Mouse (Mus musculus) forelimb bud, embryonic 11.5 days (tissue): ENCODE results near the gene Astn2.
A peak's percentile ranks its signal among the peaks of the same experiment; 100 is the strongest.

Experiments used
- DNase-seq: peaks from one replicate; pipeline ENCODE4 v3.0.0-alpha.2; 2012; ENCODE audit warnings: low read depth, low spot score

The Astn2 gene

DNA sequence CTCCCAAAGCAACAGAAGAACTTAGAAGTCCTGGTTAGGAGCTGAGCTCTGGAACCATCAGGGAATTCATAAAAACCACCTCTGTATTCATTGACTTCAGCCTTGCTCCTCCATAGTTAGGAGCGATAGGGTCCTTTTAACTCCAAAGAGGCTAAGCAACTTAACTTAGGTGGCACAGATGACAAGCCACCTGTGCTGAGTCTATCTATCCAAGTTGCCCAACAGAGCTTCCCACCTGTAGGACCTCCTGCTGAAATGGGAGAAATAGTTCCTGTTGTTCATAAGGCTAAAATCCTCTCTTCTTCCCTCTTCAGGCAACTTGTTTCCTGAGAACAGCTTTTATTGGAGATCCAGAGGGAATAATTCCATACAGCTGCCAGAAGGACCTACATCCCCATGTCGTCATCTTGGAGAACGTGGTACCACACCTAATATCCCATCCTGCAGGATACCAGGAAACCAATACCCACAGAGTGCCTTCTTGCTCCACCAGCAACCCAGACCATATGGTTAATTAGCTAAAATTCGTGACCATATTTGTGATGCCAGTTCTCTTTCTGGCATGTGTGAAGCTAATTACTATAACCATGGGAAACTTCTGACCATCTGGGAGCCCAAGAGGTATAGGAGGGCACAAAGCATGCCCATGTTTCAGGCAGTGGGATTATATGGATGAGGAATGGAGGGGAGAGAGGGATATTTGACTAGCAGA is 730.0 kb downstream of the Astn2 start:
- no peak for DNase-seq

DNA sequence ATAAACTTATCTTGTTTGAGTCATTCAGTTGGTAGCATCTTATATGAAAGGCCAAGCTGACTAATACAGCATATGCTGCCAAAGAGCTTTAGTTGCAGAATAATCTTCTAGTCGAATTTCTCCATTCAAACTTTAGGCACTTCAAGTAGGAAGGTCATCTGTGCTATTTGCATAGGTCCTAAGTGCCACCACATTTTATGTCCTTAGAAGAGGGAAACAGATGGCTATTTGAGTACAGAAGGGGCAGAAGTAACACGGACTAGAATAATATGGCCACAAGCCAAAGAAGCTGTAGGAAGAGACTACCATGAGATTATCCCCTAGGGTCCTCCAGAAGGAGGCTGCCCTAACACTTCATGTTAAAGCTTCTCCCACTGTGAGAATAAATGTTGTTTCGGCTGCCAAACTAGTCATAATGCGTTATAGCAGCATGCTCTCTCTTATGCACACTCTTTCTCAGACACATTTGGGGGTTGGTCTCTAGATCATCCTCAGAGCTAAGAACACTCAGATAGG is 730.9 kb downstream of the Astn2 start:
- DNase-seq, result no peak

DNA sequence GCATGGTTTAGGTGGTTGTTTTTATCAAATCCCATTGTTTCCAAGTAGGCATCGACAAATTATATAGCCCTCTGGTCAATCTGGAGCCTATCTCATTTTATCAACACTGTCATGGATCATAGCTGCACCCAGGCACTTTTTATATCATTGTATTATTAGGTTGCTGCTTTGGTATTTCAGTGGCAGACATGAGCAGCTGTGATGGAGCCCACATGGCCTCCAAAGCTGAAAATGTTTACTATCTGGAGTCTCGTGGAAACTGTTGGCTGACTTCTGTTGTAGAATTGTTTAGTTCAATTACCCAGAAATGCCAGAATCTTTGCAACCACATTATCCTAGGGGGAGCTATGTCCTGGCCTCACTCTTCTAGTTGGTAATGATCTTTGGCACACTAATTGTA is 732.1 kb downstream of the Astn2 start:
- no peak for DNase-seq

DNA sequence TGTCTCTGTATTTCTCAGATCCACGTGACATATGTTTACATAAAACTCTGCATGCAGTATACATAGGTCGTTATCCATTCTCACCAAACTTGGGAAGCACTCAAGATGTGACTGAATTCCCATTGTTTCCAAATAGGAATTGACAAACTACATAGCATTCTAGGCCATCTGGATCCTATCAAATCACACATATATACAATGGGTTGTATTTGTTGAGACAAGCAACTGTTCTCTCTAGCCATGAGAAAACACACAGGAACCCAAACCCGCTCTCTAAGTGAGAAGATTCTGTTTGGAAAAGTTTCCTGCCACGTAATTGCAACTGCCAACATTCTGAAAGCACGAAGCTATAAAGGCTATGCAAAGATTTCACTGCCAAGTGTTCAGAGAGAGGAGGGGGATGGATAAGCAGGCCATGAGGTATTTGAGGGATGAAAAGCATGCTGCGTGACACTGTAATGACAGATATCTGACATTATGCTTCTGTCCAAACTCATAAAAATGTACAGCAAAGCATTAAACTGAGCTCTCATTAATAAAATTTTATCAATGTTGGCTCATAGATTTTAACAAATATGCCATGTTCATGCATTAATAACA is 732.7 kb downstream of the Astn2 start:
- no peak for DNase-seq

DNA sequence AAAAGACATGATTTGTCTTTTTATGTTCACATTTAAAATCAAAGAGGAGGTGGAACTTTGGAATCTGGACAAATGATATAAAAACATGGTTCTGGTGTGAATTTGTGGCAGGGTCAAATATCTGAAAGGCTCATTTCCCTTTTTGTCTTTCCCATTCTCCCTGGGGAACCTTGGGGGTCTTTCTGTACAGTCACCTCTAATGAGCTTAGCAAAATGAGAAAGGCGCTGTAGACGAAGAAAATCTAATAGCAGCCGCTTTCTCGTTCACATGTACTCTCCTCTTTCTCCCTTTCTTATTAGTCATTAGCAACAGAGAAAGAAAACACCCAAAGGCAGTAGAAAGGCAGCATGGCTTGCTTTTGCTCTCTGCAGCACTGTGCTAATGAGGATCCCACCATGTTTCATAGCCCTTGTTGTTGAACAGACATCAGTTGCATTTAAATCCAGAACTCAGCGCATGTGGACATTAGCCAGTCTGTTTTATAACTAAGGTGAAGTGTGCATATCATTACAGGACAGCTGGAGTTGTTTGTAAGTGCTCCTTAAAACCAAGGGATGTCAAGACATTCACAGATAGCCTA is 737.3 kb downstream of the Astn2 start:
- DNase-seq, result no peak

DNA sequence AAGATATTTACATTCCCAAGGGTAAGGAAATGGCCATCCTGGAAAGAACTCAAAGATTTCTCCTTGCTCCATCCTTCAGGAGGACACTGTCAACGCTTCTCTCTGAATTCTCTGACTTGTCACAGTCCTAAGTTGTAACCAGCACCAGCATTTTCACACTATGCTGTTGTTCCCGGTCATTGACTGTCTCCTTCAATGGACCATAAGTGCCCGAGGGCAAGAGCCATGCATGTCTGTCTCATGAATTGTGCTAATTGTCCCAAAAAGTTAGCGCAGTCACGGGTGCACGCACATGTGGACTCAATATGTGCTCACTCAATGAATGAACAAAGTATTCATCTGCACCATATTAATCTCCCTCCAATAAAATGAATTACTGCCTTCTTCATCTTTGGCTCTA is 741.2 kb downstream of the Astn2 start:
- no peak for DNase-seq

DNA sequence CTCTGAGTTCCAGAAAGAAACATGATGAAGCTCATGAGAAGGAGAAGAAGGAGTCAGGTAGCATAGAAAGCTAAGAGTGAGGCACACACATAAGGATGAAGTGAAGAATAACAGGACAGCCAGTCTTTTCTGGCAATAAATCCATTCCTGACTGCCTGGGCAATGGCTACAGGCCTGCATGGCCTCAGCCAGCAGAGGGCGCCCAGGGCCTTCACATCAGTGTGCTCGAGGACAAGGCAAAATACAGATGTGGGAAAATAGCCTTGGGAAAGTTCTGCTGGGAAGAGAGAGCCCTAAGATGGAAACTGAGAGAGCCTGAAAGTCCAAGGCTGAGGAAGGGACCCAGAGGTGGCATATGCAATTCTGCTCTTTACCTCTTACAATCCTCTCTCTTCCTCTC is 749.7 kb downstream of the Astn2 start:
- peak; percentile 80 for DNase-seq

DNA sequence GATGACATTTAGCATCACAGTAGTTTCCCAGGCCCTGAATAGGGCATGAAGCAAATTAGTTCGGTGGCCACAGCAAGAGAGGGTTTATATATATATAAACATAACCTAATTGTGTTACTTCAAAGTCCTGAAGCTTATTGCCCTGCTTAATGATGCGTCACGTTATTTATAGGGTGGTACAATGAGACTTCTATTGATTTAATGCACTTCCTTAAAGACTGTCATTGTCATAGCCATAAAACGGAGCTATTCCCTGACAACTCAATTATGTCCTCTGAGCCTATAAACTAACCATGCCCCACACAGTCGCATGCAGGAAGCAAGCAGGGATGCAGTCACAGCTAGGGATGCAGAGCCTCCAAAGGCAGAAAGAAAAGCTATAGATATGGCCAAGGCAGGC is 761.8 kb downstream of the Astn2 start:
- peak; percentile 62 for DNase-seq

DNA sequence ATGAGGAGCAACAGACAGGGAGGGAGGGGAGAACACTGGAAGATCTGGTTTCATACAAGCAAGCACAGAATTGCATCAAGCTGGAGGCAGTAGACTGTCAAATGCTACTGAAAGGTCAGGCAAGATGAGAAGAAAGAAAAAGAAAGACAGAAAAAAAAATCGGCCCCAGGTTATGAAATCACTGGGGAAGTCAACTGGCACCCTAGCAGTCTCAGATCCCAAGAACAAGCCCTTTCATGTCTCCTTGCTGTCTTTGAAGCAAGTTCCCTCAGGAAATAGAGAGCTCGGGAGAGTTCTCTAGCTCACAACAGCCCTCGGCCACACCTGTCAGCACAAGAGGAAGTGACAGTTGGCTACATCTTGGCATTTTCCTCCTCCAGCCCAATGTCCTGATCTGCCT is 766.2 kb downstream of the Astn2 start:
- no peak for DNase-seq

DNA sequence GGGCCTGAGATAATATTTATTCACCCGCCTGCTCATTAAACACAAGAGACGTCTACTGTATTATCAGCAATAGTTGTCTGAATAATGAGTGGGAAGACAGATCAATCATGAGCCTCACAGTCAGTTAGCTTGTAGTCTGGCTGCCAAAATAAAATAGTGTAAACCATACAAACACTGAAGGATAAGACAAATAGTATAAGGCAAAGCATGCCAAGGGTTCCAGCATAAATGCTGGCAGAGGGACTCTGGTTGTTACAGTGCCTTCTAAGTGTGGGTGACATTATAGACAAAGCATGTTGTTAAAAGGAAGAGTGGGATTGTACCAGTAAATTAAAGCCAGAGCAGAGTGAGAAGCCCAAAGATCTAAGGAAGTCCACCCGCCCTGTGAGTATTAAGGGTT is 784.3 kb downstream of the Astn2 start:
- no peak for DNase-seq

DNA sequence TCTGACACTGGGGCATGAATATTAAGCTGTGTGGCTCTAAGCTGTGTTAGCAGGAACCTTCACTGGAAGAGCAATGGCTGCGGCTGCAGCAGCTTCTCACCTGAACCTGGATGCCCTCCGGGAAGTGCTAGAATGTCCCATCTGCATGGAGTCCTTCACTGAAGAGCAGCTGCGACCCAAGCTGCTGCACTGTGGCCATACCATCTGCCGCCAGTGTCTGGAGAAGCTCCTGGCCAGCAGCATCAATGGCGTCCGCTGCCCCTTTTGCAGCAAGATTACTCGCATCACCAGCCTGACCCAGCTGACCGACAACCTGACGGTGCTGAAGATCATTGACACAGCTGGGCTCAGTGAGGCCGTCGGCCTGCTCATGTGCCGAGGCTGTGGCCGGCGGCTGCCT is 791.3 kb downstream of the Astn2 start:
- no peak for DNase-seq

DNA sequence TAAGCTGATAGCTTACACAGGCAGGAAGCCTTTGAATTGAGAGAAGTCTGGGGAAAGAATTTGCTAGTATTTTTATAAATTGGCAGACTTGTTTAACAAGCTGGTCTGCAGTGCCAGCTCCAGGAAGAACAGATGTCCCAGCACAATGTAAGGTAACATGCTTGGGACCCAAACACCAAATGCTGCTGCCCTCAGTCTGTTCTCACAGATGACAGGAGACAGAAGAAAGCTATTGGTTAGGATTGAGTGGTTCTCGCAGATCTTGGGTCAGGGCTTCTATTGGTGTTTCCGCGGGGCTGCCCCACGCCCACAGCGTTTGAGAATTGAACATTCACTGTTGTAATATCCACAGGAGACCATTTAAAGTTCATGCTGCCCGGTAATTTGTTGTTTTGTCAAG is 793.5 kb downstream of the Astn2 start:
- no peak for DNase-seq

DNA sequence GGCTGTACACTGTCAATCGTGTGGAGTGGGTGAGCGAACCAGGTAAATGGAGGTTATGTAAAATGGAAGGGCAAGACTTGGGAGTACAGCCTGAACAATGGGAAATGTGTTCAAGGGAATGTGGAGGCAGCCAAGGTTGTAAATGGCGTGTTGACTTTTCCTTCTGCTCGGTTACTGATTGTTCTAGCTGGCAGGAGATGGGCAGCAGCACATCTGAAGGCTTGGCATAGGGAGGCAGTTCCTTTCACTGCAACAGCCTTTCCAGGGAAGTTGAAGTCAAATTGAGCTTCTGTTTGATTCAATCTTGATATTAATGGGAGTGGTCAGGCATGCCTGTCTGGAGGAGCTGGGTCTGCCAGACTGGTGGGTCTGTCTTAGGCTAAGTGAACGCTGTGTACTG is 794.1 kb downstream of the Astn2 start:
- DNase-seq, result no peak

DNA sequence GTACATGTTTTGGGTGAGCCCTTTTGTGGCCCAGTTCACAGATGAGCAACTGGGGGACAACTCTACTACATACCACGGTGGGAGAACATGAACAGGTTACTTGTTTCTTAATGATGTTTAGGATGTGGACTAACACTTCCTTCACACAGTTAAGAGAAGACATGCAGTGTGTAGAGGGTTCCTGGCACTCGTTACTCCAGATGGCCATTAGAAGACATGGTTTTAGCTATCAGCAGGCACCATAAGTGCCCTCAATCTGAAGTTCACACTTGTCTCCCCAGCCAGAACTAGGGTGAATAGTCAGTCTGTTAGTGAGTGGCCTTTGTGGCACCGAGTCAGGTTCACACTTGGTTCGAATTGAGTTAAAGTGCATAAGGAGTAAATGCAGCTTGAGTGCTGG is 796.3 kb downstream of the Astn2 start:
- DNase-seq, result no peak

DNA sequence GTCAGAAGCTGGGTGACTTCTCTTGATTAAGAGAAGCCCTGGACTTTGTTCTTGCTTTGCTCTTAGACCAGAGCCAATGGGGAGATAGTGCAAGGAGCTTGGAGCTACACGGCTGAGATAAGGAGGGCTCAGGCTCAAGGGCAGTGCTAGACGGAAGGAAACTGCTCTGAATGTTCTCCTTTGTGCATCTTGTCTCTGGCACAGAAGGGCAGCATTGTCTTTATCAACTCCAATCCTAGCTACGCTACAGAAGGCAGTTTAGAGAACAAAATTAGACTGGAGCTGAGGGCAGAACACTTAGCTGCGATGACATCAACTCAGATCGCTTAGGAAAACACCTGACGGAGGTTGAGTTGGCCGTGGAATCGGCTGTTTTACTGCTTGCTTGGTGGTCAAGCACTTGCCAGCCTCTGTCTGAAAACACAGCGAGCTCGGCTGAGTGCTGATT is 797.2 kb downstream of the Astn2 start:
- no peak for DNase-seq

DNA sequence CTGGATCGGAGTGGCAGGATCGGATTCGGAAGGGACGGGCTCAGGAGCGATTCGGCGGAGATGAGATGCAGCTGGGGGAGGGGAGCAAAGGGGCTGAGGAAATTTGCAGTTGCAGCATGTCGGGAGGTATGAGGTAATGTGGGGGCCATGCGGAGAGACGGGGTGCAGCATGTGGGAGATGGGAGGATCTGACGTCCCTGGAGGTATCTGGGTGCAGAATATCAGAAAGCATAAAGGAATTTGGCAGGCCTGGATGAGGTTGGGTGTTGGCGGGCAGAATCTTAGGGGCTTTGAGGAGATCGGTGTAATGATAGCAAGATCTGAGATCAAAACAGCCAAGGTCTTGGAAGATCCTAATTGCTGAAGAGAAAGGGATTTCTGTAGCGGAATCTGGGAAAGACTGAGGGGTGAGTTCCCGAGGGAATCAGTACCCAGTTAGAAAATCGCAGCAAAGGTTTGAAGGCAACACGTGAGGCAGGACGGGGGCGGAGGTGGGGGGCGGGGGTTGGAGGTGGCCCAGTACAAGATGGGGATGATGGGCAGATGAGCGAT is 799.2 kb downstream of the Astn2 start:
- no peak for DNase-seq

DNA sequence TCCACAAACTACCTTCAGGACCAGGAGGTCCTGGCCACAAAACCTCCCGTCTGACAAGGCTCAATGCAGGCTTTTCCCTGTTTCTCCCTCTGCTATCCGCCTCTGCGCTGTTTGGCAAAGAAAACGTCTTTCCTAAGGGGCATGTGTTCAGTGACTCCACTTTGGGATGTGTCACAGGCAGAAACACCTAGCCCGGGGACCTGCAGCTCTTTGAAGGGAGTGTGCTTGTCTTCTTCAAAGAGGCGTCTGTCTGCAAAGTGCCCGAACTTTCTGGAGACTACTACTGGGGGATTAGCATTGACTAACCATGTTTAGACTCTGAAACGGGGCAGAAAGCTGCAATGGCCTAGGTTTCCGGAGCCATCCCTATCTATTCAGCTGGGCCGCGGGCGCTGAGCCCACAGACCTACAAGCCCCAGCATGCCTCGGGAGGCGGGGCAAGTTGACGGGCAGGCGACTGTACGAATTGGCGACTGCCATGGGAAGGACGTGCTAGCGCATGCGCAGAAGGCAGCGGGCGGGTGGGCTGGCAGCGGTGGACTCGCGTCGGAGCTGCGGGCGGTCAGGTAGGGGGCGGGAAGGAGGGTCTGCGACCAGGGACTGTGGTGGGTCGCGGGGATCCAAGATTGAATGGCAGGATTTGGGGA is 799.8 kb downstream of the Astn2 start, which contains the start of gene Trim32:
Gene Trim32 (plus strand): TSS at position 483 of the 647 bp plus-strand sequence.
- peak; percentile 97 for DNase-seq

DNA sequence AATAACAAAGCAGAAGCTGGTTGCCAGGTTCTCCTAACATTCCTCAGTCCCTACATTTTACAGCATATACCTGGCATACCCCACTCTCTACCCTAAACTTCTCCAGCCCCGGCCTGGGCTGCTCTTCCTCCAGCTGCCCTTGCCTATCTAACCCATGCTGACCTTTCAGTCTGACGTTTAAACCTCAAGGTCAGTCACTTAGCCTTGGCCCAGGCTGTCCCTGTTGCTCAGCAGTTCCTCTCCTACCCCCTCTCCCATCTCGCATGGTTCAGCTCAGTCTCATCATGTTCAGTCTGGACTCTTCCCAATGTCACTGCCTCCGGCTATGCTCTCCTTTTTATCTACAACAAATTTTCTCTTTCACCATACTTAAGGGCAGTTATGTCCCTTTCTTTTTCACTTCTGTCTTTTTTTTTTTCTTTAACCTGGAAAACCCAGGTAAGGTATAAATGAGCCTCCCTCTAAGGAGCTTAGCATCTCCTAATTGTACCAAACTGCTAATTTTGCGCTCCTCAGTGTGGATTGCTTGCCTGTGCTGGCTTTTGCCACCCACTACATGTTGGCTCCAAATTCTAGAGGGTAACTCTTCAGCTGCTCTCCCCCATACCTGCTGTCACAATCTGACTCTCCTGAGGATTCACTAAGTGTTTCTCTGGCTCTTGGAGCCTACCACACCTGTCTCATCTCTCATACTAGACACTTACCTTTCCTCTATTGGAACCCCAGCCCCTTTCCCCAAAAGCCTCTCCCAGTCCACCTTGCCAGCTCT is 809.6 kb downstream of the Astn2 start:
- DNase-seq, result no peak

DNA sequence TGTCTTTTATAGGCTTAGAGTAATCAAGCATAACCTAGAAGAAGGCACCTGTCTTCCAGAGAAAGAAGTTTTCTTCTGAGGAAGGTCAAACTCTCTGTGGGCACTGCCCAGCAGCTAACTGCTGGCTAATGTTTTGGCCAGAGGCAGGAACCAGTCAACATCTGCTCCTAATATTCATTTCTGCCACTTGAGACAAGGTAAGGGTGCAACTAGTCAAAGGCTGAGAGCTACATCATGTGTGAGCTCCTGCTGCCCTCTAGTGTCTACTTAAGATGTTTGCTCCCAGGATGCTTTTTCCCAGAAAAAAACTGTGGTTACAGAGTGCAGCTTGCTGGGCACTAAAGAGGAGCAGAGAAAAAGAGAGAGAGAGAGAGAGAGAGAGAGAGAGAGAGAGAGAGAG is 814.6 kb downstream of the Astn2 start:
- peak; percentile 83 for DNase-seq

DNA sequence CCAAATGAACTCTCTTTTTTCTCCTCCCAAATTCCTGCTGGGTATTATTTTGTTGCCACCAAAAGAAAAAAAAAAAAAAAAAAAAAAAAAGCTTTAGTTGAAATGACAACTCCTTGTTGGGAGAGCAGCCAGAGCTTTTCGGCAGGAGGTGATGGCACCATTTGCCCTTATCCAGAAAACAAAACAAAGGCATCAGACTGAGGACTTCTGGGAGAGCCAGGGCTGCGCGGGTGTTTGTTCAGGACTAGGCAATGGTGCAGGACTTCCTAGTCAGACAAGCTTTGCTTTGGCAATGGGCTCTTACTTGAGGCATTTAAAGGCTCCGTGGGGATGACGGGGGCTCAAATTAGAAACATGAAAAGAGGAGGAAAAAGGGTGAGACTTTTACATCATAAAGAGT is 817.5 kb downstream of the Astn2 start:
- DNase-seq, result no peak

DNA sequence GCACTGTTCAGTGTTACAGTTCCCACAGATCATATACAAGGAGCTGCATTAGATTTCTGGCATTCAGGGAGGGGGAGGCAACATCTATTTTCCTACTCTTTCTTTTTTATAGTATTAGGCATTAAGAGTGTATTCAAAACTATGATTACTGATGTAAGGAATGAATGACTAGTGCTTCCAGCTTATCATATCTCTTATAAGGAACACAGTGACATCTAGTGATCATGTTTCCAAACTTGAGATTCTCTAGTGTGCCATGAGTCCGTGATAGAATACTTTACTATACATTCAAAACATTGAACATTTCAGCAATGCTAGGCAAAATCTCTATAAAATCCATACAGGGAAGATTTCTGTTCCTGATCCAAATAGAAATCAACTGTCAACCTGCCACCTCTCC is 824.2 kb downstream of the Astn2 start:
- DNase-seq, result no peak
